Mouse (Mus musculus) frontal cortex, adult 2 months (tissue): ENCODE data around the gene Plcb4. TPM values are rescaled to one million over a fixed set of nuclear protein-coding genes. Genes with fewer than 3 reads are reported as not detected.
"Not testable (repeated sequence)": the region's sequence is repeated elsewhere in the genome, so short reads cannot be mapped to it uniquely, and the experiment has no call there.

ENCODE experiments used
- DNase-seq, 2 experiments: peaks; one replicate each; pipeline ENCODE4 v3.0.0; 2022; ENCODE audit warnings: low spot score in 1 of 2; ENCODE audit errors: extremely low spot score in 1 of 2
- polyA plus RNA-seq: library from polyadenylated mRNA; depleted of rRNA; stranded (reverse); fragments of >200 nt; gene quantifications from 2 replicates; pipeline ENCODE4 v1.2.3, GENCODE M21; 2012

The Plcb4 gene
- polyA plus RNA-seq, 1 experiment: 48.5 TPM

- DNase-seq: no peak
Measured at GRCm38 (mm10) chr2:135883359-135883758, 224.5 kb downstream of the Plcb4 start.

DNA sequence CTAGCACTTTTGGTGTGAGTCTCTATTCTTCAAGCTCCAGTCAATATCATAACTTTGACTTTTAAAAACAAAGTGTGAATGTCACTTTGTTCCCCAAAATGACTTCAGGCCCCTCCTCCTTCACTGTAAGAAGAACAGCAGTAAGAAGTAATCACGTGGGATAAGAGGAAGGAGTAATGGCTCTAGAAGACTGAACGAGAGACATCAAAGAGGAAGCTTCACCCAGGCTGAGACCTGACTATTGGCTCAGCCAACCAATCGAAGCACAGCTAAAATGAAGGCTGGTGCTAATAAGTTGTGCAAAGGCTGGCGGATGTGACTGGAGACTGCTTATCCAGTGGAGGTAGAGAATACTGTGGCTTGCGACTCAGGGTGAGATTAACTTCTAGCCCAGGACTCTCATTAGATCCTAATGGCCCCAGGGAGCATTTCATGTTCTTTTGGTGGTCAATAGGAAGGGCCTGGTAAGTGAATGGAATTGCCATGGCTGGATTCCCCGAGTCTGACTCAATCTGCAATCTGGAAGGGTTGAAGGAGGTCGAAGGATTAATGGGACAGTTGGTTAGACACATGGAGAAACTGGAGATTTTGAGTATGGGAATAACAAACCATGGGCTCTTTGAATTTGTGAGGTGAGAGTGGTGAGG, 225.8 kb downstream of the Plcb4 start:
- no peak for DNase-seq

DNA sequence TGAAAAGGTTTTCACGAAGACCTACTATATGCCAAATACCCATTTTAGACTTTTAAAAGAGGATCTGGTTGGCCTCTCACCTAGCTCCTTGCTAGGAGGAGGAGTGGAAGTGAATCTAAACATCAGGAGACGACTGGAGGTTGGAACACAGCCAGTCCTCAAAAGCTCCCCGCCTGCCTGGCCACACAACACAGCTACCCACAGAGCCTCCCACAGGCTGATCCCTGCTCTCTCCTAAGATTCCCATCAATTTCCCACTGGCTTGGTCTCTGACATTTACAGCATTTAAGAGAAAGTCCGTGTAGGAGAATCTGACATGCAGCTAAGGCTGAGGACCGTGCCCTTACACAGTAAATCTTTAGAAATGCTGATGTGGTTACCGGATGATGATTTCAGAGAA, 226.8 kb downstream of the Plcb4 start:
- no peak for DNase-seq

- no peak for DNase-seq
Measured at GRCm38 (mm10) chr2:135886081-135886679, 227.4 kb downstream of the Plcb4 start.

DNA sequence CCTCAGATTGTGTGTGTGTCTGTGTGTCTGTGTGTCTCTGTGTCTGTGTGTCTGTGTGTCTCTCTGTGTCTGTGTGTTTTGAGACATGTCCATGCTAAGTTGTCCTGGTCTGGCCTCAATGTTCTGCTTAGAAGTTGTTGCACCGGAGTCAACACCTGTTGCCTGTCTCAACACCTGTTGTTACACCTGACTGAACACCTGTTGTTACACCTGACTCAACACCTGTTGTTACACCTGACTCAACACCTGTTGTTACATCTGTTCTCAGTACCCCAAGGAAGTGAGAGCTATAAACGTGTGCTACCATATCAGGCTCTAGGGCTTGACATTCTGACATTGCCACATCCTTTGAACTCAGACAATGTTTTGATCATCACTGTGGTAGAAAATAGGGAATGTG, 229.0 kb downstream of the Plcb4 start:
- no peak for DNase-seq

- no peak for DNase-seq
Measured at GRCm38 (mm10) chr2:135888206-135888605, 229.4 kb downstream of the Plcb4 start.

- DNase-seq: no peak
Measured at GRCm38 (mm10) chr2:135888767-135889166, 230.0 kb downstream of the Plcb4 start.

GRCm38 (mm10) chr2:135890083-135890482, 231.3 kb downstream of the Plcb4 start:
- no peak for DNase-seq

GRCm38 (mm10) chr2:135891097-135891496, 232.3 kb downstream of the Plcb4 start:
- DNase-seq: no peak

DNA sequence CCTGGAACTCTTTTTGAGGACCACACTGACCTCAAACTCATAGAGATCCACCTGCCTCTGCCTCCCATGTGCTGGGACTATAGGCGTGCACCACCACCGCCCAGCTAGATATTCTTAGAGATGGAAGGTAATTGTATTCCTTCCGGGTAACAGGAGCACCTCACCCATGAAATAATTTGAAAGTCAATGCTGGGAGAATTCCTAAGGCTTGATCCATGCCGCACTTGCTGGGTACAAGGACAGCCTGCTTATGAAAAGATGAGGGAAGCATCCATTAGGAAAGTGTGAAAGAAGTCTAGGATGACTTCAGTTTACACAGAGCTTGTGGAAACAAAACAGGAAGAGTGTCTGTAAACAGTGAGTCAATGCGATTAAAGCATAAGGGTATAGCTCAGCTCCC, 232.9 kb downstream of the Plcb4 start:
- DNase-seq: no peak

GRCm38 (mm10) chr2:135894582-135894981, 235.8 kb downstream of the Plcb4 start:
- DNase-seq: no peak

- no peak for DNase-seq
Measured at GRCm38 (mm10) chr2:135898025-135898424, 239.2 kb downstream of the Plcb4 start.

DNA sequence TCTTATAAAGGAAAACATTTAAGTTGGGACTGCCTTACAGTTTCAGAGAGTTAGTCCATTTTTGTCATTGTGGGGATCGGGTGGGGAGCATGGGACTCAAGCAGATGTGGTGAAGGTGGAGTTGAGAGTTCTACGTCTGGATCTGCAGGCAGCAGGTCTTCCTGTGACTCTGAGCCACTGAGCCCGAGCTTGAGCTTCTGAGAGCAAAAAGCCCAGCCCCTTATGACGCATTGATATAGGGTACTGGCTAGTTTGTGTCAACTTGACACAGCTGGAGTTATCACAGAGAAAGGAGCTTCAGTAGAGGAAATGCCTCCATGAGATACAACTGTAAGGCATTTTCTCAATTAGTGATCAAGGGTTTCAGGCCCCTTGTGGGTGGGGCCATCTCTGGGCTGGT, 241.1 kb downstream of the Plcb4 start:
- not testable (repeated sequence) for DNase-seq

- DNase-seq: no peak
Measured at GRCm38 (mm10) chr2:135901015-135901414, 242.2 kb downstream of the Plcb4 start.

DNA sequence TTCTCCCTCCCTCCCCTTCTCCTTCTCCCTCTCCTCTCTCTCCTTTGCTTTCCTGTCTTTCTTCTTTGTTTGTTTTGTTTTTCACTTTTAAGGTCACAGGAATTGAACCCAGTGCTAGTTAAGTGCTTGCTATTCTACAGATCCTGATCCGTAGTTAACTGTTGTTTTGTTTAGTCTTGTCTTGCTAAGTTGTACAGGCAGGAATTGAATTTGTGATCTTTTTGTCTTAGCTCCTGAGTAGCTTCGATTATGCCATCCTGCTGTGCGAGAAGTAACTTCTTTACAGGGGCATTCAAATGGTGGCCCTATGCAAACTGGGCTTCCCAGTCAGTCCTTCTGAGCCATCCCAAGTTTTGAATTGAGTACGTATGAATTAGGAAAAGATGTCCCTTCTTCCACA, 245.5 kb downstream of the Plcb4 start:
- DNase-seq: no peak

DNA sequence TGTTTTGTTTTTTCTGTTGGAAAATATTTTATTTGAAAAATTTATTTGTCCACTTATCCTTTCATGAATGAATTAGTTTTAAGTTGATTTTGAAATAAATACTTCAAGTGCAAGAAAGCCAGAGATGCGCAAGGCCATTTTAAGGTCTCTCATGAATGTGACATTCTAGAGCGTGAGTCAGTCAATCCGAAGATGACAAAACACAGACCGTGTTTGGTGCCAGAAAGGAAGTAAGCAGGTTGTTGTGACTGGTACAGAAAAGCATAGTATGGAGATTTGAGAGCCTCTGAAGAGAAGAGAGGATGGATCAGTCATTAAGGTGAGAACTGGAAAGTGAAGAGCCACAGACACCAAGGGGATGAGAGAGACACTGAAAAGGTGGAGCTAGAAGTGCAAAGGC, 246.0 kb downstream of the Plcb4 start:
- DNase-seq: no peak

DNA sequence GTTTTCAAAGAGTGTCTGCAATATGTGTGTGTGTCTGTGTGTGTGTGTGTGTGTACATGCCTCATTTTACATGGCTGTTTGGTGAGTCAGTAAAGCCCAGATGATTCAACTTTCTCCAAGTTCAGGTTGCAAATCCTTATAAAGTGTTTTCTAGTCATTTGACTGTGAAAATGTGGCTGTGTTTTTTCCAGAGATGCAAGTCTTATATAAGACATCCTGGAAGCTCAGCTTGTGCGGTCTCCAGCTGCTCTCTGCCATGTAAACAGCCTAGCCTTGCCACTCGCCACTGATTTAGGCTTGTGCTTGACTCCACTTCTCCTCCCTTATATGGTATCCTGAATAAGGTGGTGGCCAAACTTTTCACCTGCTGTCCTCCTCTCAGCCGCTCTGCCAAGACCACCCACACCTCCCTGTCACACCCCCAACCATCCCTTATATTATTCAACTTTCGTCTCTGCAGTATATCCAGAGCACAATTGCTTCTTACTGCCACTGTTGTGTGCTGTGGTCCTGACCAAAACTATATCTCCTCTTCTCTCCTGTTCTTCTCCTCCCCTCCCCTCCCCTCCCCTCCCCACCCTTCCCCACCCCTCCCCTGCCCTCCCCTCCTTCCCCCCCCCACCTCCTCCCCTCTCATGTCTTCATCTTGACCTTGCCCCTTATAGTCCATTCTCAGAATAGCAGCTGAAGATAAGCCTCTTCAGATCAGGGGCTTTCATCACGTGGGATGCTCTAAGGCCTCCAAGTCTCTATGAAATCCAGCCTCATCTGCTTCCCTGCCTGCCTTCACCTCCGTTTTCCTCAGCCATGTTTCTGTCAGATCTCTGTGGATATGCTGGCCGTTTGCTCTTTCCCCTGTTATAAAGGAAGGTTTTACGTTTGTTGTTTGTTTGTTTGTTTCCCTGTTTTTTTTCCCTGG, 255.8 kb downstream of the Plcb4 start:
- peak; percentile 10 to 56 for DNase-seq

DNA sequence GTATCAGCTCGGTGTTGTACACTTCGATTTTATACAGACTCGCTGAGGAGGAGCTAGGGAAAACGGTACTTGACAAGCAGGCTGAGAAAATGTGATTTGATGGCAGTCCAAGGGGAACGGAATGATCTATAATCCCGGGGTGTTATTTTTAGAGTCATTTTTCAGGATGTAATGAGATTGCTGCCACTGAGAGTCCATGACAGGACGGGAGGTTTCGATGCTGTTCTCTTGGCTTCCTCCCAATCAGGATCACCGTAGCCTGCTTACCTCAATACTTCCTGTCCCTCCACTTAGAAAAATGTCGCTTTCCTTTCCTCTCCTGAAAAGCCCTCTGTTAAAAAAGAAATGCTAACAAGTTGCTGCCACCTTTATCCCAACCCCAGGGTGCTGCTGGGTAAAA, 257.1 kb downstream of the Plcb4 start:
- no peak for DNase-seq

- DNase-seq: no peak
Measured at GRCm38 (mm10) chr2:135917000-135917399, 258.2 kb downstream of the Plcb4 start.

DNA sequence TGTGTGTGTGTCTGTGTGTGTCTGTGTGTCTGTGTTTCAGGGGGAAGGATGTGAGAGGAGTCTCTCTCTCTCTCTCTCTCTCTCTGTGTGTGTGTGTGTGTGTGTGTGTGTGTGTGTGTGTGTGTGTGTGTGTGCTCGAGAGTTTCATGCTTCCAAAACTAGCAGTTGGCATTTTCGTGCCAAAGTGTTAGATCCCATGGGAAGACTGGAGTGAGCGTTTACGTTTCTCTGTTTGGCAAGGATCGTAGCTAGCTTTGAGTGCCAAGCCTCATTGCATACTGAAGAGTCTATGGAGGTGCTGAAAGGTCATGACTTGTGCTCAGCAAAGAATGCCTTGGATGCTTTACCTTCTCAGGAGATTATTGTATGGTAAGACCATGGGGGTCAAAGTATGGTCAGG, 259.3 kb downstream of the Plcb4 start:
- no peak for DNase-seq

DNA sequence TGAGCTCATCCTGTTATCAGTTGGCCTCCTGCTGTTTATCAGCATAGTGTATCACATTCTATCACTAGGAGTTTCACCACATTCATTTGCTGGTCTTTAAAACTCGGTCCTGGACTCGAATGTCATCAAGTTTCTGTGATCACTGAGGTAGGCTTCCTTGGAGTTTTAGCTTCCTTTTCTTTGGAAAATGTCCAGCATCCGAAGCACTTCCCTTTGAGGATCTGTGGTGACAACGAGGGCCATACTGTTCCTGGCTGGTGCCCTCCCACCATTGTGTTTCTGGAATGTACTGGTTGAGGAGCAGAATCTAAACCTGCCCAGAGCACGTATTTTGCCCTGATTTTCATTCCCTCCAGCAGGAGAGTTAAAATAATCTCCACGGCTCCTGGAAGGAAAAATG, 260.8 kb downstream of the Plcb4 start:
- DNase-seq: no peak
